Mouse (Mus musculus) limb, embryonic 11.5 days (tissue): ENCODE data around the gene Rasgef1b. TPM values are rescaled to one million over a fixed set of nuclear protein-coding genes. Genes with fewer than 3 reads are reported as not detected.
A peak's percentile ranks its signal among the peaks of the same experiment; 100 is the strongest.

ENCODE experiments used
- ATAC-seq: fragments of 200-750 bp; cut with Nextera tagmentation; 2 replicates; pipeline ENCODE4 v1.8.0; 2017; ENCODE audit warnings: low read depth; ENCODE audit not compliant: insufficient number of reproducible peaks, low FRiP score, low TSS enrichment
- DNase-seq: peaks from one replicate; pipeline ENCODE4 v3.0.0-alpha.2; 2015; ENCODE audit warnings: low spot score
- H3K27ac ChIP-seq: fragments of 300-500 bp; sonication (generic); replicated peaks from 2 replicates; pipeline ENCODE4 v1.5.1; 2014; ENCODE audit warnings: low read depth, mild to moderate bottlenecking, low read length
- H3K27me3 ChIP-seq: fragments of 300-500 bp; sonication (generic); 2 replicates; pipeline ENCODE4 v1.6.1; 2014; ENCODE audit warnings: mild to moderate bottlenecking, low read length, mixed read lengths; ENCODE audit not compliant: control insufficient read depth, insufficient read depth
- H3K36me3 ChIP-seq: fragments of 300-500 bp; sonication (generic); 2 replicates; pipeline ENCODE4 v1.6.1; 2014; ENCODE audit warnings: mild to moderate bottlenecking, low read length, moderate library complexity, mixed read lengths; ENCODE audit not compliant: control insufficient read depth, insufficient read depth
- H3K4me1 ChIP-seq: fragments of 300-500 bp; sonication (generic); 2 replicates; pipeline ENCODE4 v1.6.1; 2014; ENCODE audit warnings: low read length, mixed read lengths; ENCODE audit not compliant: control insufficient read depth, insufficient read depth
- H3K4me2 ChIP-seq: fragments of 300-500 bp; sonication (generic); 2 replicates; pipeline ENCODE4 v1.6.1; 2014; ENCODE audit warnings: low read depth, mild to moderate bottlenecking, moderate library complexity; ENCODE audit not compliant: severe bottlenecking
- H3K4me3 ChIP-seq: fragments of 300-500 bp; sonication (generic); 2 replicates; pipeline ENCODE4 v1.5.1; 2014; ENCODE audit warnings: low read depth, low read length
- H3K9ac ChIP-seq: fragments of 300-500 bp; sonication (generic); 2 replicates; pipeline ENCODE4 v1.6.1; 2014; ENCODE audit warnings: mild to moderate bottlenecking, low read length
- H3K9me3 ChIP-seq: fragments of 300-500 bp; sonication (generic); 2 replicates; pipeline ENCODE4 v1.6.1; 2016; ENCODE audit warnings: low read length; ENCODE audit not compliant: control insufficient read depth
- WGBS: fragments of 180-500 bp; shearing (Covaris S2); extraction: QIAGEN DNeasy Blood & Tissue Kit; methylation state at CpG from one replicate; pipeline ENCODE4 v1.1.7; 2014; 5-methylcytosine and 5-hydroxymethylcytosine counted together
- polyA plus RNA-seq: library from polyadenylated mRNA; unstranded; fragments of >200 nt; fragmentation: Nextera tagmentation; extraction: Ambion mirVana; gene quantifications from 2 replicates; pipeline ENCODE4 v1.2.1, GENCODE M21; 2014

Gene Rasgef1b
- polyA plus RNA-seq, 1 experiment from 2014 or later = 59.9 TPM

- Histone ChIP-seq H3K4me2 (no peak overlapping the region), H3K27ac (no peak overlapping the region), H3K9ac (no peak overlapping the region), H3K36me3 (no peaks in the 10 kb centered on the region), H3K27me3 (no peaks in the 10 kb centered on the region), H3K4me3 (no peak overlapping the region), H3K4me1 (peaks cover 24% of the 10 kb centered on the region), H3K9me3 (no peaks in the 10 kb centered on the region)
- ATAC-seq (no peak), DNase-seq (no peak)
- 84% methylated on average over 13 of the region's 13 CpGs for WGBS
Measured at GRCm38 (mm10) chr5:99383783-99384281, 345.0 kb downstream of the Rasgef1b start.

- no peak overlapping the region for H3K4me3 ChIP-seq
- 81% methylated on average over 5 of the region's 5 CpGs for WGBS
- no peaks in the 10 kb centered on the region for H3K9me3 ChIP-seq
- H3K36me3 ChIP-seq = no peaks in the 10 kb centered on the region
- H3K27me3 ChIP-seq = no peaks in the 10 kb centered on the region
- H3K9ac ChIP-seq = no peak overlapping the region
- H3K27ac ChIP-seq = no peak overlapping the region
- DNase-seq = no peak
- ATAC-seq = no peak
- peaks cover 28% of the 10 kb centered on the region for H3K4me1 ChIP-seq
- no peak overlapping the region for H3K4me2 ChIP-seq
Measured at GRCm38 (mm10) chr5:99382786-99383185, 346.1 kb downstream of the Rasgef1b start.

GRCm38 (mm10) chr5:99381639-99382038 is 347.2 kb downstream of the Rasgef1b start:
- 76% methylated on average over 2 of the region's 2 CpGs for WGBS
- H3K4me1 ChIP-seq = peaks cover 34% of the 10 kb centered on the region
- no peak overlapping the region for H3K4me3 ChIP-seq
- ATAC-seq = no peak
- no peak overlapping the region for H3K9ac ChIP-seq
- no peak for DNase-seq
- H3K27me3 ChIP-seq = no peaks in the 10 kb centered on the region
- H3K27ac ChIP-seq = no peak overlapping the region
- no peaks in the 10 kb centered on the region for H3K36me3 ChIP-seq
- H3K9me3 ChIP-seq = no peaks in the 10 kb centered on the region
- H3K4me2 ChIP-seq = no peak overlapping the region

- ATAC-seq (no peak), DNase-seq (no peak)
- Histone ChIP-seq H3K4me3 (no peak overlapping the region), H3K36me3 (no peaks in the 10 kb centered on the region), H3K27ac (no peak overlapping the region), H3K9me3 (no peaks in the 10 kb centered on the region), H3K4me1 (peaks cover 34% of the 10 kb centered on the region), H3K27me3 (no peaks in the 10 kb centered on the region), H3K4me2 (no peak overlapping the region), H3K9ac (no peak overlapping the region)
- 89% methylated on average over 9 of the region's 9 CpGs for WGBS
Measured at GRCm38 (mm10) chr5:99380882-99381281, 348.0 kb downstream of the Rasgef1b start.

GRCm38 (mm10) chr5:99380166-99380565 is 348.7 kb downstream of the Rasgef1b start:
- Histone ChIP-seq H3K27ac (no peak overlapping the region), H3K36me3 (no peaks in the 10 kb centered on the region), H3K9ac (no peak overlapping the region), H3K4me1 (peaks cover 34% of the 10 kb centered on the region), H3K27me3 (no peaks in the 10 kb centered on the region), H3K4me2 (no peak overlapping the region), H3K4me3 (no peak overlapping the region), H3K9me3 (no peaks in the 10 kb centered on the region)
- DNase-seq (no peak), ATAC-seq (no peak)
- 51% methylated on average over 12 of the region's 12 CpGs for WGBS

GRCm38 (mm10) chr5:99378437-99379226 is 350.2 kb downstream of the Rasgef1b start:
- H3K27ac ChIP-seq = peak overlapping the region; percentile 70
- no peaks in the 10 kb centered on the region for H3K27me3 ChIP-seq
- no peaks in the 10 kb centered on the region for H3K9me3 ChIP-seq
- DNase-seq = no peak
- no peaks in the 10 kb centered on the region for H3K36me3 ChIP-seq
- no peak overlapping the region for H3K4me3 ChIP-seq
- ATAC-seq = peak; percentile 52; the same call in 1 of the 2 replicates
- no peak overlapping the region for H3K4me2 ChIP-seq
- peaks cover 31% of the 10 kb centered on the region for H3K4me1 ChIP-seq
- no peak overlapping the region for H3K9ac ChIP-seq
- 28% methylated on average over 11 of the region's 11 CpGs for WGBS

- H3K4me3 ChIP-seq = no peak overlapping the region
- ATAC-seq = no peak
- 74% methylated on average over 7 of the region's 7 CpGs for WGBS
- no peak overlapping the region for H3K9ac ChIP-seq
- peaks cover 28% of the 10 kb centered on the region for H3K4me1 ChIP-seq
- DNase-seq = no peak
- no peak overlapping the region for H3K4me2 ChIP-seq
- H3K27ac ChIP-seq = no peak overlapping the region
- no peaks in the 10 kb centered on the region for H3K36me3 ChIP-seq
- no peaks in the 10 kb centered on the region for H3K27me3 ChIP-seq
- no peaks in the 10 kb centered on the region for H3K9me3 ChIP-seq
Measured at GRCm38 (mm10) chr5:99375725-99376124, 353.1 kb downstream of the Rasgef1b start.

GRCm38 (mm10) chr5:99374460-99374859 is 354.4 kb downstream of the Rasgef1b start:
- no peaks in the 10 kb centered on the region for H3K9me3 ChIP-seq
- 92% methylated on average over 6 of the region's 6 CpGs for WGBS
- no peak overlapping the region for H3K27ac ChIP-seq
- no peak overlapping the region for H3K4me2 ChIP-seq
- peaks cover 19% of the 10 kb centered on the region for H3K4me1 ChIP-seq
- no peaks in the 10 kb centered on the region for H3K27me3 ChIP-seq
- H3K4me3 ChIP-seq = no peak overlapping the region
- ATAC-seq (no peak), DNase-seq (no peak)
- H3K9ac ChIP-seq = no peak overlapping the region
- no peaks in the 10 kb centered on the region for H3K36me3 ChIP-seq
